Mouse (Mus musculus): ENCODE results near the gene Spats1. TPM values are rescaled to one million over a fixed set of nuclear protein-coding genes. Genes with fewer than 3 reads are reported as not detected.

Gene Spats1
- total RNA-seq (2017) = 1.6 TPM in 1 of 2 replicates, not detected in the other

- peak; percentile 74 for ATAC-seq (replicated peaks; ENCODE audit: low read depth, poor library complexity, severe bottlenecking)
Measured at GRCm38 (mm10) chr17:45474669-45475465, at the start of gene Spats1. Gene Spats1, minus strand, starts transcription at chr17:45475415.

GRCm38 (mm10) chr17:45524961-45525360, 49.7 kb upstream of the Spats1 start:
- ATAC-seq (replicated peaks; ENCODE audit: low read depth, poor library complexity, severe bottlenecking) = no peak

- no peak for ATAC-seq (replicated peaks; ENCODE audit: low read depth, poor library complexity, severe bottlenecking)
Measured at GRCm38 (mm10) chr17:45523263-45523662, 48.0 kb upstream of the Spats1 start, which contains the start of gene Tcte1. Gene Tcte1, plus strand, starts transcription at chr17:45523434.

GRCm38 (mm10) chr17:45520136-45520535, 44.9 kb upstream of the Spats1 start:
- ATAC-seq (replicated peaks; ENCODE audit: low read depth, poor library complexity, severe bottlenecking) = no peak

GRCm38 (mm10) chr17:45518766-45519475, 43.7 kb upstream of the Spats1 start:
- ATAC-seq (replicated peaks; ENCODE audit: low read depth, poor library complexity, severe bottlenecking) = no peak

GRCm38 (mm10) chr17:45517549-45518215, 42.5 kb upstream of the Spats1 start:
- ATAC-seq (replicated peaks; ENCODE audit: low read depth, poor library complexity, severe bottlenecking) = peak; percentile 78

- ATAC-seq (replicated peaks; ENCODE audit: low read depth, poor library complexity, severe bottlenecking) = no peak
Measured at GRCm38 (mm10) chr17:45517135-45517534, 41.9 kb upstream of the Spats1 start.

- peak; percentile 75 for ATAC-seq (replicated peaks; ENCODE audit: low read depth, poor library complexity, severe bottlenecking)
Measured at GRCm38 (mm10) chr17:45516488-45516887, 41.3 kb upstream of the Spats1 start.

GRCm38 (mm10) chr17:45515806-45516205, 40.6 kb upstream of the Spats1 start:
- ATAC-seq (replicated peaks; ENCODE audit: low read depth, poor library complexity, severe bottlenecking) = no peak

- ATAC-seq (replicated peaks; ENCODE audit: low read depth, poor library complexity, severe bottlenecking) = no peak
Measured at GRCm38 (mm10) chr17:45515204-45515726, 40.0 kb upstream of the Spats1 start.

- no peak for ATAC-seq (replicated peaks; ENCODE audit: low read depth, poor library complexity, severe bottlenecking)
Measured at GRCm38 (mm10) chr17:45511757-45512156, 36.5 kb upstream of the Spats1 start.

GRCm38 (mm10) chr17:45510871-45511270, 35.7 kb upstream of the Spats1 start:
- ATAC-seq (replicated peaks; ENCODE audit: low read depth, poor library complexity, severe bottlenecking) = no peak

GRCm38 (mm10) chr17:45506700-45507189, 31.5 kb upstream of the Spats1 start, which contains the start of gene Aars2:
Gene Aars2, plus strand, starts transcription at chr17:45506841.
- peak; percentile 88 for ATAC-seq (replicated peaks; ENCODE audit: low read depth, poor library complexity, severe bottlenecking)

- no peak for ATAC-seq (replicated peaks; ENCODE audit: low read depth, poor library complexity, severe bottlenecking)
Measured at GRCm38 (mm10) chr17:45505941-45506465, 30.8 kb upstream of the Spats1 start.

- ATAC-seq (replicated peaks; ENCODE audit: low read depth, poor library complexity, severe bottlenecking) = peak; percentile 80
Measured at GRCm38 (mm10) chr17:45503301-45503973, 28.2 kb upstream of the Spats1 start.

GRCm38 (mm10) chr17:45502324-45502723, 27.1 kb upstream of the Spats1 start:
- ATAC-seq (replicated peaks; ENCODE audit: low read depth, poor library complexity, severe bottlenecking) = no peak

GRCm38 (mm10) chr17:45500981-45501380, 25.8 kb upstream of the Spats1 start:
- no peak for ATAC-seq (replicated peaks; ENCODE audit: low read depth, poor library complexity, severe bottlenecking)

- ATAC-seq (replicated peaks; ENCODE audit: low read depth, poor library complexity, severe bottlenecking) = no peak
Measured at GRCm38 (mm10) chr17:45499516-45499915, 24.3 kb upstream of the Spats1 start.

- ATAC-seq (replicated peaks; ENCODE audit: low read depth, poor library complexity, severe bottlenecking) = no peak
Measured at GRCm38 (mm10) chr17:45498397-45498796, 23.2 kb upstream of the Spats1 start.

All from common myeloid progenitor, adult 5-6 weeks (primary cell).